Mouse (Mus musculus) megakaryocyte, embryonic 14.5 days (primary cell): ENCODE results near the gene Tbck.

ENCODE experiments used
- FLI1 ChIP-seq: IDR thresholded peaks from 2 replicates; pipeline ENCODE4 v1.6.1; 2012; ENCODE audit warnings: low read length, inconsistent platforms, mixed read lengths
- GATA1 ChIP-seq: IDR thresholded peaks from 3 replicates; pipeline ENCODE4 v1.6.1; 2012; ENCODE audit warnings: mixed read lengths, low read length, inconsistent platforms, borderline replicate concordance

DNA sequence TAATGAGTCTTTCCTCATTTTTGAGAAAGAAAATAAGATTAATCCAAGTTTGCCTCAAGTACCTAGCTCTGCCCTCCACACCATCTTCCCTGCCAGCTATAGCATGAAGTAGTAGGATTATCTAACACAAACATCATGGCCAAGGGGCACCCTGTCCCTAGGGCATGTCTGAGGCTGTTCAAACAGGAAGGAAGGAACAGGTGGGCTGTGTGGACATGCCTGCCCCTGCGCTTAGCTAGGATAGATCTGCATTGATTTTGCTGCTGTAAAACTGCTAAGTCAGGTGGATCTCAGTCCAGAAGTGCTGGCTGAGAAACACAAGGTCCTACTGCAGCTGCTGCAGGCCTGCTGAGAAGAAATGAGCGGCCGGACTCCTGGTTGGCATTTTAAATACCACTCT lies 129.2 kb downstream of the Tbck start:
- TF ChIP-seq GATA1 (no peak), FLI1 (no peak)
